Mouse (Mus musculus): Measurements from ENCODE around the gene Camkv. TPM values are rescaled to one million over a fixed set of nuclear protein-coding genes. Genes with fewer than 3 reads are reported as not detected.

Gene Camkv
- total RNA-seq, 2 experiments from 2014 or later, result 0.22 TPM; not detected in 1

DNA sequence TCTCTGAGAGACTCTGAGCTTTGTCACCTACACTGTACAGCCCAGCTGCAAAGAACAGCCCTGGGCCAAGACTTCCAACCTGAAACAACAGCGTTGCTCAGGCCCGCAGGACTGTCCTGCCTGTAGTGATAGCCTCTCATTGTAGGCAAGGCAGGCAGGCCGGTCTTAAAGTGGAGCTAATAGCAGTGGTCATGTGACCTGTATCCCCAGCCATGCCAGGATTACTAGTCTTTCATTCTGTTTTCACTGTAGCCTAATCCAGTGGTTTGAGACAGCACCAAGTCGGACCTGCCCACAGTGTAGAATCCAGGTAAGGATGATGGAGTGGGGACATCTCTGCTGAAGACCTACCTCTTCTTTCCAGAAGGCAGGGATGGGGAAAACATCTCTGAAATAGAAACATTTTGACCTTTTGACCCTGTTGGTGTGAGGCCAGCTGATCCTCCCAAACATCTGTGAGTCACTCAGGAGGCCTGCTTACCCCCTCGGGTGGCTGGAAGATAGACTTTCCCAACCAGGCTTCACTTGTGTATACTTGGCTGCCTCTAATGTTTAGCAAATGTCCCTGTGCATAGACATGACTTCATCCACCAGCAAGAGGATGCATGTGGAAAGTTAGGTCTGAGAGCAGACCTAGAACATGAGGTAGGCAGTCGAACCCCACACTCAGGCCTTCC is 20.3 kb downstream of the Camkv start:
- DNase-seq, result no peak

DNA sequence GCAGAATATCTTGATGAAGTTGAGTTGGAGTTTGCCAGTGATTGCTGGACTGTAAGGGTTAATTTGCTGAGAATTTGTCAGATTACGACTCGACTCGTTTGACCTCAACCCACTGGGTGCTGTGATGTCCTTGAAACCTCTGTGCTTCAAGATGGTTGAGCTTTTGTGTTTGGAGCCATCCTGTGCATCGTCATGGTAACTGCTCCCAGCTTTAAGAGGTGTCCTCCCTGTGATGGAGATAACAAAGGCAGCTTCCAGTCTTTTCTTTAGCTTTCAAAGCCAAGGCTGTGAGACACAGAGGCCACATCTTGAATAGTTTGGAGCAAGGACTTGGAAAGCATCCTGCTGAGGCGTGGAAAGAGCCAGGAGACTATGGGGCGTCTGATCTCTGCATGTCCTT is 21.7 kb downstream of the Camkv start:
- no peak for TF ChIP-seq CTCF (IDR thresholded peaks at IDR 0.05)

More for the DNA sequence above, 20.3 kb downstream of the Camkv start:
- intact Hi-C loops (cut with DNase I), result no loop called here
- Histone ChIP-seq H3K27ac (no peak overlapping the region), H3K4me3 (no peak overlapping the region)
- TF ChIP-seq CTCF (IDR thresholded peaks at IDR 0.05), result no peak

DNA sequence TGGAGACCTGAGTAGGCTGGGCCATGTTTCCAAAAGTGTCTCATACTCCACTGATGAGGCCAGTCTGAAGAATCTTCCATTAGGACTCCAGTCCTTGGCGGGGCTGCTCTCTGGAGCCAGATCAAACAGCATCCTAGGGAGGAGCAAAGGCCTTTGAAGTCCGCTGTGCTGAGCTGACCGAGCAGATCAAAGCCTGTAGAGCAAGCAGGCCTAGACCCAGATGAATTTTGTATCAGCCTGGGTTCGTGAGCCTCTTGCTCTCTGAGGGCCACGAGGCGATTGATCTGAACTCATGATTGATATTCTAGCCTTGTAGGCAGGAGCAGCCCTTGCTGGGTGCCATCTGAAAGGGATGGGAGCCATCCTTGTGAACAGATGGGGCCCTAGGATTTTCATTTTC is 24.4 kb downstream of the Camkv start:
- intact Hi-C loops (cut with DNase I), result loop anchor here (5.0 kb wide), 3 partner anchors 42 to 92 kb away; partner anchors contain the start of genes Amigo3 and Ip6k1
- H3K27ac ChIP-seq, result no peak overlapping the region

More for the DNA sequence above, 21.7 kb downstream of the Camkv start:
- no peak overlapping the region for H3K27ac ChIP-seq
- no peak for DNase-seq
- intact Hi-C loops (cut with DNase I), result no loop called here
- no peak overlapping the region for H3K4me3 ChIP-seq

DNA sequence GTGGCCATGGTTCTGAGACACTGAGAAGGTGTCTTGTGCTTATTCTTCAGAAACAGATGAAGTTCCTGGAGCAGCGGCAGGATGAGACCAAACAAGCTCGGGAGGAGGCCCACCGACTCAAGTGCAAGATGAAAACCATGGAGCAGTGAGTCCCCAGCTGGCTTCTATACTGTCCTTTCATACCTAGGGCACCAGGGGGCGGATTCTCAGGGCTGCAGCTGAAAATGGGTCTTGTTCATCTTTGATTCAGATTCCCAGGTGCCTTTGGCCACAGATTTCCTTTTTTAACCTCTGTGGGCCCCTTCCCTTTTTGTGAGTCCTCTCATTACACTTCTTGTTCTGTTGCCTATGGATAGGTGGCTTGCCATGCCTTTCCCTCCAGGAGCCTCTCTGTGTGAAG is 25.5 kb downstream of the Camkv start:
- TF ChIP-seq CTCF (IDR thresholded peaks at IDR 0.05), result peak; percentile 26; the same call in 1 of the 2 replicates
- Histone ChIP-seq H3K27ac (no peak overlapping the region), H3K4me3 (no peak overlapping the region)
- no peak for DNase-seq
- intact Hi-C loops (cut with DNase I), result loop anchor here (5.0 kb wide), 3 partner anchors 41 to 91 kb away; partner anchors contain the start of genes Amigo3 and Ip6k1

More for the DNA sequence above, 24.4 kb downstream of the Camkv start:
- DNase-seq, result no peak
- TF ChIP-seq CTCF (IDR thresholded peaks at IDR 0.05), result no peak
- H3K4me3 ChIP-seq, result no peak overlapping the region

DNA sequence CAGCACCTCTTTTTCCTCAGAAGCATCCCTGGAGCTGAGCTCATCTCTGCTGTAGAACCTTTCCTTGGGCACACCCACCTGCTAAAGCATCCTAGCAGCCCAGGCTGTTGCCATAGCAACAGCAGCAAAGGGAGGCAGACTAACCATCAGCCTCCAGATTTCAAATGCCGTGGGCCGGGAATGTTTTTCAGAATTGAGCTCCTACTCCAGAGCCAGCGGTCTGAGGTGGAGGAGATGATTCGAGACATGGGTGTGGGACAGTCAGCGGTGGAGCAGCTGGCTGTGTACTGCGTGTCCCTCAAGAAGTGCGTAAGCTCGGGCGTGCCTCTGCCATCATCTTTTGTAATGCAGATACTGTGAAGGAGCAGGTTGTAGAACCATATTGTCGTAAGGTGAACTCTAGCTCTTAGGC is 25.9 kb downstream of the Camkv start:
- H3K4me3 ChIP-seq, result no peak overlapping the region
- intact Hi-C loops (cut with DNase I), result loop anchor here (5.0 kb wide), 3 partner anchors 41 to 91 kb away; partner anchors contain the start of genes Amigo3 and Ip6k1
- no peak for TF ChIP-seq CTCF (IDR thresholded peaks at IDR 0.05)
- no peak for DNase-seq
- no peak overlapping the region for H3K27ac ChIP-seq

DNA sequence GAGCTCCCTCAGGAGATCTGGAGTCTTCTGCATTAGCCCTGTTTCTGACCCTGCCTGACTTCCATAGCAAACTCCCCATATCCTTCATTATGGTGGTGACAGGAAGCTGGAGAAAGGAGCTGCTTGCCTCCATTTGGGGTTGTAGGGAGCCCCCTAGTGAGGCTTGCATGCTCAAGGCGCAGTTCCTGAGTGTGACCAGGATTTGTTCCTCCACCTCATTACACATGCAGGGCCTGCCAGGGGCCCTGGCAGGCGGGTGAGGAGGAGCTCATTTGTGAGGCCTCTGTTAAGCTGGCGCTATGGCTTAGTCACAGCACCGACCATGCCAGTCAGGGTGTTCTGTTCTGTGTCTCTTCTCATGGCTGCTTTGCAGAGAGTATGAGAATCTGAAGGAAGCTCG is 26.4 kb downstream of the Camkv start:
- peak; percentile 49 for TF ChIP-seq CTCF (IDR thresholded peaks at IDR 0.05)
- intact Hi-C loops (cut with DNase I), result loop anchor here (5.0 kb wide), 3 partner anchors 40 to 90 kb away; partner anchors contain the start of genes Amigo3 and Ip6k1
- Histone ChIP-seq H3K27ac (no peak overlapping the region), H3K4me3 (no peak overlapping the region)
- DNase-seq, result no peak

DNA sequence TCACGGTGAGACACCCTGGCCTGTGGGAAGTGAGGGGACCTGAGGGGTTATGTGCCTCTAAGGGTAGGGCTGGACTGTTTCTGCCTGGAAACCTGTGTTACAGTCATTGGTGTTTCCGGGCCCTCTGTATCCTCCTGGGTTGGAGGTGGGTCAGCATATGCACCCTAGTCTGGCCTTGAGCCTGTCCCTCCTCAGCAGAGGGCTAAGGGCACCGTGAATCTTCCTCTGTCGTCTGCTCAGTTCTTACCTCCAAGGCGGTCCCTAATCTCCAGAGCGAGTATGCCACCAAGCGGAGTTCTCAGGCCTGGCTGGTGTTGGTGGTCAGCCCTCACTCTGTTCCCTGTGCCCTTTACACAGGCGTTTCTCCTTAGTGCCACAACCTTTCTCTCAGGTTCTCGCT is 27.4 kb downstream of the Camkv start:
- Histone ChIP-seq H3K27ac (no peak overlapping the region), H3K4me3 (no peak overlapping the region)
- no peak for TF ChIP-seq CTCF (IDR thresholded peaks at IDR 0.05)
- DNase-seq, result no peak
- intact Hi-C loops (cut with DNase I), result loop anchor here (1.0 to 5.0 kb wide), 5 partner anchors 23 to 102 kb away; partner anchors contain the start of genes Amigo3 and Ip6k1

DNA sequence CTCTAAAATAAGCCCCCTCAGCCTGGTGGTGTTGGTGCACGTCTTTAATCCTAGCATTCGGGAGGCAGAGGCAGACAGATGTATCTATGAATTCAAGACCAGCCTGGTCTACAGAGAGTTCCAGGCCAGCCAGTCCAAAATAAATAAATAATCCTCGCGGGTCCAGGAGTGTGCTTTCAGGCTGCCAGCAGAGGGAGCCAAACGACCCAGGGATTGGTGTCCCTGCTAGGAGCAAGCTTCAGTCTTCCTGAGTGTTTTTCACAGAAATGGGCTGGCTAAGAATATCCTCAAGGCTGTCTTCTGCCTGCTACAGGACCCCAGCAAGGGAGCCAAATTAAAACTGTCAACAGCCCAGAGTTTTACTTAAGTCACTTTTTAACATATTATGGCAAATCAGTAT is 28.2 kb downstream of the Camkv start:
- intact Hi-C loops (cut with DNase I), result loop anchor here (1.0 to 5.0 kb wide), 6 partner anchors 23 to 105 kb away; partner anchors contain the start of genes Amigo3 and Ip6k1
- peak; percentile 89 for DNase-seq
- TF ChIP-seq CTCF (IDR thresholded peaks at IDR 0.05), result peak; percentile 98
- 0 out of 2 replicates have a peak overlapping the region, but pooled peaks have one; percentile 38 for H3K27ac ChIP-seq
- H3K4me3 ChIP-seq, result no peak overlapping the region

DNA sequence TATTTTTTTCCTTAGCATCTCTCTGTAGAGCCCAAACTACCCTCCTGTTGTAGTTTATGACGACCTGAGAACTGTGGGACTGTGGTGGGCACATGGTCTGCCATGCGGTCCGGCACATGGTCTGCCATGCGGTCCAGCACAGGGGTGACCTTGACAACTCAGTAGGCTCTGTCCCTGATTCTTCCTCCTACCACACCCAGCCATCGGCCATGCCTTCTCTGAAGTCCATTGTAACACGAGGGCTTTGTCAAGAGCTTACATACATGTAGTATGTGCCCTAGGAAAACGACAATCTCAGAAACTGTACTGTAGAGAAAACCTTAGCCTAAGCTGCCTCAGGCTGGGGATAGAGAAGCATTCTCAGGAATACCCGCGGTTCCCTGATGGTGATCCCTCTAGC is 29.2 kb downstream of the Camkv start:
- TF ChIP-seq CTCF (IDR thresholded peaks at IDR 0.05), result no peak
- no peak overlapping the region for H3K4me3 ChIP-seq
- DNase-seq, result no peak
- no peak overlapping the region for H3K27ac ChIP-seq
- intact Hi-C loops (cut with DNase I), result loop anchor here (1.0 to 5.0 kb wide), 4 partner anchors 38 to 104 kb away; partner anchors contain the start of genes Amigo3 and Ip6k1

DNA sequence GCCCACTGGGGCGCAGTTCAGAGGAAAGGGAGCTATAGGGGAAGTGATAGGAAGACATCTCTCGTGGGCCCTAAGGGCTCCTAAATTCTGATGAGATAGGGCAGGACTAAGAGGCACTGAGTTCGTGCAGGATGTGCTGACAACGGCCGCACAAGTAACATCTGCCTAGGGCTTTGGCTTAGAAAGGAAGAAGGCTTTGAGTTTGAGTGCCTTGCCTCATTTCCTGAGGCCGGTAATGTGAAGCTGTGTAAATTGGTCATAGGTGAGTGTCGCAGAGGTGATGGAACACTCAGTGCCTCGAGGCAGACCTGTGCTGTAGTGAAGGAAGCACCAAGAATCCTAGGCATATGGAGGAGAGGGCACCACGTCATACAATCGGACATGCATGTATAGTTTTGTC is 31.2 kb downstream of the Camkv start:
- Histone ChIP-seq H3K27ac (peak overlapping the region; percentile 43), H3K4me3 (no peak overlapping the region)
- intact Hi-C loops (cut with DNase I), result no loop called here
- no peak for TF ChIP-seq CTCF (IDR thresholded peaks at IDR 0.05)
- no peak for DNase-seq

DNA sequence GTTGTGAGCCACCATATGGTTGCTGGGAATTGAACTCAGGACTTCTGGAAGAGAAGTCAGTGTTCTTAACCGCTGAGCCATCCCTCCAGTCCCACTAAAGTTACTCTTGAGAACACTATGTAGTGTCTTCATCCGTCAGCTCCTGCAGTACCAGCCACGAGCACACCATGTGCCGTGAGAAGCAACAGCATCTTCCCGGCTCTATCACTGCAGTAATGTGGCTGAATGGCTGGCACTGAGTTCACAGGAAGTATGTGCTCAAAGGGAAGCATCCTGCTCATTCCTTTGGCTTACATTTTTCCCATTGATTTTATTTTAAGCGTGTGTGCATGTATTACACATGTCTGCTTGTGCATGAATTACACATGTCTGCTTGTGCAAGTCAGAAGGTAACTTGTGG is 32.0 kb downstream of the Camkv start:
- no peak overlapping the region for H3K4me3 ChIP-seq
- intact Hi-C loops (cut with DNase I), result no loop called here
- TF ChIP-seq CTCF (IDR thresholded peaks at IDR 0.05), result no peak
- no peak for DNase-seq
- no peak overlapping the region for H3K27ac ChIP-seq

DNA sequence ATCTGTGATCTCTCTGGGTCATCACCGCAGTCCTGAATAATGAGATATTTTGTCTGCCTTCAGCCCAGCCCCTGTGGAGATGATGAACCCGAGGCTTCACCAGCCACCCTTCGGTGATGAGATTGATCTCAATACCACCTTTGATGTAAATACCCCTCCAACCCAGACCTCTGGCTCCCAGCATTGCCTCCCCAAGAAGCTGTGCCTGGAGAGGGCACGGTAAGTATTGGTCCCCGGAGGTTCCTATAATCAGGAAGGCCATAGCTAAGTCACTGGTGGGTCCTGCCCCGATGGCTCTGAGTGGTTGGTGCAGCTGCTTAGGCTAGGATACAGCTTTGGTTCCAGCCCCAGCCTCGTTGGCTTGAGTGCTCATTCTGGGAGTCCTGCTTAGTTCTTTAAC is 33.1 kb downstream of the Camkv start:
- no peak for DNase-seq
- no peak for TF ChIP-seq CTCF (IDR thresholded peaks at IDR 0.05)
- Histone ChIP-seq H3K27ac (no peak overlapping the region), H3K4me3 (no peak overlapping the region)
- intact Hi-C loops (cut with DNase I), result no loop called here

DNA sequence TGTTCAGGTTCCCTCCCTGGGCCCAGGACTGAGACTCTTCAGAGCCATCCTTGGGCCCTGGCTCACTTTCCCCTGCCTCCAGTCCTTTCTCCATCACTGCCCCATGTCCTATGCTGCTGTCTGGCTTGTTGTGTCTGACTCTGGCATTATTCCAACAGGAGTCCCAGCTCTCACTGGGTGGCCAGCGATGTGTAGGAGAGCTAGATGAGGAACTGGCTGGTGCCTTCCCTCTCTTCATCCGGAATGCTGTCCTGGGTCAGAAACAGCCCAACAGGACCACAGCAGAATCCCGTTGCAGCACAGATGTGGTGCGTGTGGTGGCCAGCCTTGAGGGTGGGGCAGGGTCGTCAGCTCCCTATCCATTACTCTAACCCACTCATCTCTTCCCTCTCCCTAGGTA is 34.8 kb downstream of the Camkv start:
- Histone ChIP-seq H3K27ac (no peak overlapping the region), H3K4me3 (no peak overlapping the region)
- no peak for DNase-seq
- intact Hi-C loops (cut with DNase I), result no loop called here
- TF ChIP-seq CTCF (IDR thresholded peaks at IDR 0.05), result no peak

All from gastrocnemius, adult 2 months (tissue).